Mouse (Mus musculus): ENCODE data around the gene Terb1. TPM values are rescaled to one million over a fixed set of nuclear protein-coding genes. Genes with fewer than 3 reads are reported as not detected.

Terb1 gene
- polyA plus RNA-seq, 1 experiment from 2014 or later, result 0.18 TPM

- 61% methylated on average over 6 of the region's 6 CpGs for WGBS
- no peak overlapping the region for H3K27ac ChIP-seq
- no peak overlapping the region for H3K9ac ChIP-seq
- H3K9me3 ChIP-seq, result no peaks in the 10 kb centered on the region
- no peak for ATAC-seq (ENCODE audit: low FRiP score, low read depth)
- H3K27me3 ChIP-seq (replicated peaks), result no peaks in the 10 kb centered on the region
- H3K4me1 ChIP-seq, result peaks cover 10% of the 10 kb centered on the region
- no peak overlapping the region for H3K4me3 ChIP-seq
- no peak overlapping the region for H3K4me2 ChIP-seq (replicated peaks)
- peaks cover 4% of the 10 kb centered on the region; the same call in 1 of the 2 replicates for H3K36me3 ChIP-seq
Observed at GRCm38 (mm10) chr8:104445248-104445647, 64.5 kb downstream of the Terb1 start.

GRCm38 (mm10) chr8:104443125-104443679 is 66.5 kb downstream of the Terb1 start:
- ATAC-seq (ENCODE audit: low FRiP score, low read depth), result peak; percentile 55
- H3K4me1 ChIP-seq, result peaks cover 10% of the 10 kb centered on the region
- WGBS, result 66% methylated on average over 7 of the region's 7 CpGs
- H3K27ac ChIP-seq, result no peak overlapping the region
- H3K9ac ChIP-seq, result no peak overlapping the region
- peak overlapping the region; percentile 89 for H3K4me3 ChIP-seq
- H3K9me3 ChIP-seq, result no peaks in the 10 kb centered on the region
- no peak overlapping the region for H3K4me2 ChIP-seq (replicated peaks)
- peaks cover 24% of the 10 kb centered on the region for H3K36me3 ChIP-seq
- H3K27me3 ChIP-seq (replicated peaks), result no peaks in the 10 kb centered on the region

- WGBS, result under 1% methylated on average over 75 of the region's 75 CpGs
- Histone ChIP-seq H3K9ac (peak within 1 kb of the TSS; percentile 94), H3K27me3 (replicated peaks) (no peaks in the 10 kb centered on the region), H3K4me3 (peak within 1 kb of the TSS; percentile 89), H3K9me3 (no peaks in the 10 kb centered on the region), H3K36me3 (peaks cover 29% of the 10 kb centered on the region), H3K27ac (peak within 1 kb of the TSS; percentile 73), H3K4me1 (peaks cover 10% of the 10 kb centered on the region), H3K4me2 (replicated peaks) (peak within 1 kb of the TSS; percentile 92)
- peak; percentile 89 for ATAC-seq (ENCODE audit: low FRiP score, low read depth)
Observed at GRCm38 (mm10) chr8:104442299-104443124, 67.2 kb downstream of the Terb1 start, which contains the start of gene Dync1li2. Gene Dync1li2 (minus strand): TSS chr8:104443047.

GRCm38 (mm10) chr8:104441613-104442012 is 68.1 kb downstream of the Terb1 start:
- Histone ChIP-seq H3K4me1 (peaks cover 12% of the 10 kb centered on the region), H3K27me3 (replicated peaks) (no peaks in the 10 kb centered on the region), H3K36me3 (peaks cover 38% of the 10 kb centered on the region), H3K4me3 (peak overlapping the region; percentile 89), H3K4me2 (replicated peaks) (peak overlapping the region; percentile 92), H3K27ac (no peak overlapping the region), H3K9ac (peak overlapping the region; percentile 94), H3K9me3 (no peaks in the 10 kb centered on the region)
- 66% methylated on average over 7 of the region's 7 CpGs for WGBS
- ATAC-seq (ENCODE audit: low FRiP score, low read depth), result no peak

- Histone ChIP-seq H3K9me3 (no peaks in the 10 kb centered on the region), H3K4me1 (peaks cover 21% of the 10 kb centered on the region), H3K9ac (no peak overlapping the region), H3K4me3 (no peak overlapping the region), H3K27me3 (replicated peaks) (no peaks in the 10 kb centered on the region), H3K4me2 (replicated peaks) (no peak overlapping the region), H3K36me3 (peaks cover 58% of the 10 kb centered on the region), H3K27ac (no peak overlapping the region)
- no peak for ATAC-seq (ENCODE audit: low FRiP score, low read depth)
- WGBS, result 96% methylated on average over 8 of the region's 8 CpGs
Observed at GRCm38 (mm10) chr8:104439461-104439860, 70.2 kb downstream of the Terb1 start.

- Histone ChIP-seq H3K4me1 (peaks cover 21% of the 10 kb centered on the region), H3K4me3 (no peak overlapping the region), H3K27me3 (replicated peaks) (no peaks in the 10 kb centered on the region), H3K36me3 (peaks cover 76% of the 10 kb centered on the region), H3K4me2 (replicated peaks) (no peak overlapping the region), H3K9ac (no peak overlapping the region), H3K27ac (no peak overlapping the region), H3K9me3 (no peaks in the 10 kb centered on the region)
- 93% methylated on average over 13 of the region's 13 CpGs for WGBS
- ATAC-seq (ENCODE audit: low FRiP score, low read depth), result no peak
Observed at GRCm38 (mm10) chr8:104437494-104438135, 72.1 kb downstream of the Terb1 start.

GRCm38 (mm10) chr8:104436591-104436990 is 73.1 kb downstream of the Terb1 start:
- H3K27ac ChIP-seq, result no peak overlapping the region
- no peak overlapping the region for H3K9ac ChIP-seq
- no peaks in the 10 kb centered on the region for H3K27me3 ChIP-seq (replicated peaks)
- H3K9me3 ChIP-seq, result no peaks in the 10 kb centered on the region
- no peak for ATAC-seq (ENCODE audit: low FRiP score, low read depth)
- H3K36me3 ChIP-seq, result peaks cover 86% of the 10 kb centered on the region
- WGBS, result 93% methylated on average over 4 of the region's 4 CpGs
- peaks cover 18% of the 10 kb centered on the region for H3K4me1 ChIP-seq
- no peak overlapping the region for H3K4me3 ChIP-seq
- no peak overlapping the region for H3K4me2 ChIP-seq (replicated peaks)

GRCm38 (mm10) chr8:104436038-104436437 is 73.7 kb downstream of the Terb1 start:
- ATAC-seq (ENCODE audit: low FRiP score, low read depth), result peak; percentile 98
- peaks cover 91% of the 10 kb centered on the region for H3K36me3 ChIP-seq
- WGBS, result 59% methylated on average over 12 of the region's 12 CpGs

GRCm38 (mm10) chr8:104434826-104435354 is 74.8 kb downstream of the Terb1 start:
- Histone ChIP-seq H3K4me3 (no peak overlapping the region), H3K4me2 (replicated peaks) (no peak overlapping the region), H3K9me3 (no peaks in the 10 kb centered on the region), H3K36me3 (peaks cover 95% of the 10 kb centered on the region), H3K27ac (no peak overlapping the region), H3K4me1 (peaks cover 11% of the 10 kb centered on the region; the same call in 1 of the 2 replicates), H3K27me3 (replicated peaks) (no peaks in the 10 kb centered on the region), H3K9ac (no peak overlapping the region)
- WGBS, result 90% methylated on average over 18 of the region's 18 CpGs
- ATAC-seq (ENCODE audit: low FRiP score, low read depth), result no peak

More at GRCm38 (mm10) chr8:104436038-104436437, 73.7 kb downstream of the Terb1 start:
- H3K4me3 ChIP-seq, result no peak overlapping the region
- H3K4me2 ChIP-seq (replicated peaks), result 0 out of 2 replicates have a peak overlapping the region, but pooled peaks have one; percentile 0
- H3K4me1 ChIP-seq, result peaks cover 14% of the 10 kb centered on the region
- no peak overlapping the region for H3K9ac ChIP-seq
- H3K27me3 ChIP-seq (replicated peaks), result no peaks in the 10 kb centered on the region
- H3K9me3 ChIP-seq, result no peaks in the 10 kb centered on the region
- no peak overlapping the region for H3K27ac ChIP-seq

- H3K4me3 ChIP-seq, result no peak overlapping the region
- H3K4me2 ChIP-seq (replicated peaks), result no peak overlapping the region
- no peak overlapping the region for H3K9ac ChIP-seq
- 82% methylated on average over 4 of the region's 4 CpGs for WGBS
- H3K27ac ChIP-seq, result no peak overlapping the region
- peaks cover 95% of the 10 kb centered on the region for H3K36me3 ChIP-seq
- no peak for ATAC-seq (ENCODE audit: low FRiP score, low read depth)
- peaks cover 11% of the 10 kb centered on the region; the same call in 1 of the 2 replicates for H3K4me1 ChIP-seq
- H3K9me3 ChIP-seq, result no peaks in the 10 kb centered on the region
- H3K27me3 ChIP-seq (replicated peaks), result no peaks in the 10 kb centered on the region
Observed at GRCm38 (mm10) chr8:104434275-104434674, 75.4 kb downstream of the Terb1 start.

- H3K4me1 ChIP-seq, result peaks cover 11% of the 10 kb centered on the region; the same call in 1 of the 2 replicates
- WGBS, result 94% methylated on average over 5 of the region's 5 CpGs
- no peaks in the 10 kb centered on the region for H3K9me3 ChIP-seq
- H3K4me3 ChIP-seq, result no peak overlapping the region
- ATAC-seq (ENCODE audit: low FRiP score, low read depth), result no peak
- no peaks in the 10 kb centered on the region for H3K27me3 ChIP-seq (replicated peaks)
- peaks cover 95% of the 10 kb centered on the region for H3K36me3 ChIP-seq
- no peak overlapping the region for H3K27ac ChIP-seq
- no peak overlapping the region for H3K4me2 ChIP-seq (replicated peaks)
- H3K9ac ChIP-seq, result no peak overlapping the region
Observed at GRCm38 (mm10) chr8:104433191-104433842, 76.4 kb downstream of the Terb1 start.

Measured in neural tube, embryonic 12.5 days (tissue).